Mouse (Mus musculus): Measurements from ENCODE around the gene Sorbs1.

Gene Sorbs1

DNA sequence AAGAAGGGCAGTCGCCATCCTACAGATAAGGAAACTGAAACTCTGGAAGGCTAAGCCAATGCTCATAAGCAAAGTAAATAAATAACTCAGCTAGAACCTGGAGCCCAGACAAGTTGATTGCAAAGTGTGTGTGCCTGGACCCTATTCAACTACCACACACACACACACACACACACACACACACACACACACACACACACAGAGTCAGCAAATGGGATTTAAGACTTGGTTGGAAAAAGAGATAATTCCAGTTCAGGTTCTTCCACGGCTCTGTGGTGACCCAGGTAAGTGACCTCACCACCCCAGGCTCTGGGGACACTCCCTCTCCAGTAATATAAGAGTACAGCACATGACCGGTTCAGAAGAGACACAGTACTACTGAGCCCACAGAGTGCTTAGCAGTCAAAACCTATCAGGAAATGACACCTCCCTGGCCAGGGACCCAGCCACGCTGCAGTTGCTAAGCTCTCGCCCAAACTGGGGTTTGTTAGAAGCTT is 36.1 kb downstream of the Sorbs1 start:
- no peak for DNase-seq (ENCODE audit: low spot score in 2 of 2)

DNA sequence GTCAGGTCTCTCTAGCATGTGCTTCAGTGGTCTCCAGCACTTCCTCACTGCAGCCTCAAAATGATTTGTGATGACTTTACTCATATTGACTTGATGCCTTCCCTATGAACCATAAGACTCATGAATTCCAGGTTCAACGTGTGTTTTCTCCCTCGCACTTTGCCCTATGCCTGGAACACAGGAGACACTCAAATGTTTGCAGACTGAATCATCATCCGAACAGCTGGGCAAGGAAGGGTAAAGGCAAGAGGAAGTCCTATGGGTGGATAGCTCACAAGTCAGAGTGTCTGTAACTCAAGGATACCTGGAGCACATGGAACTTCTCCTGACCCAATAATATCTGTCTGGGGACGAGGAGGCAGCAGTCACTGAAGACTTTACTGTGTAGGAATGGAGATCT is 37.1 kb downstream of the Sorbs1 start:
- no peak for DNase-seq (ENCODE audit: low spot score in 2 of 2)

DNA sequence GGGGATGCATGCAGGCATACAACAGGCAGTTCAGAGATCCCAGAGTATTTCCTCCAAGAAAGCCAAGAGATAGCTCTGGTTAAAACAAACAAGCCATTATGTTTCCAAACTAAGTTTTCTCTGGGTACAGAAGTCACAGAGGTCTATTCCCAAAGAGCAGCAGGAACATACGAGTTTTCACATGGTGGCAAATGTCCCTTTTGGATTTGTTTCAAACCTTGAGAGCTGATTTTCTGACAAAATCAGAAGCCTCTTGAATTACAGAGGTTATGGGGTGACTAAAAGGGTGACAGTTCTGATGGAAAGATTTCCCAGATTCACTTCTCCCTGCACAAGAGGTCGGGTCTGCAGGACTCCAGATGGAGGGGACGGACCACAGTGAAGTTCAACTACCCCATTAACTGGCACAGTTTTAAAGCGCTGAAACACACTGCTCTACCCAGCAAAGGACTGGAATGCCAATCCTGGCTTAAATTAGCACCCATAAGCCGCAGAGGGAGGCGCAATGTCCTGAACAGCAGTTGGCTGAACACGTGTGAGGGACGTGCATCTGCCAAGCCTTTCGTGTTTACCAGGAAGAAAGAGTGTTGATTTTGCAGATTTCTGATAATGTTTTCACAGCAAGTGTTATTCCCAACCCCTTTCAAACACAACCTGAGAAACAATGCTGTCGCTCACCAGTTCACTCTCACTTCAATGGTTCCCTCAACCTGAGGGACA is 41.9 kb downstream of the Sorbs1 start:
- no peak for DNase-seq (ENCODE audit: low spot score in 2 of 2)

- DNase-seq (ENCODE audit: low spot score in 2 of 2) = no peak
These were observed 43.8 kb downstream of the Sorbs1 start for GRCm38 (mm10) chr19:40469792-40470191.

- DNase-seq (ENCODE audit: low spot score in 2 of 2) = no peak
These were observed 45.3 kb downstream of the Sorbs1 start for GRCm38 (mm10) chr19:40468308-40468707.

DNA sequence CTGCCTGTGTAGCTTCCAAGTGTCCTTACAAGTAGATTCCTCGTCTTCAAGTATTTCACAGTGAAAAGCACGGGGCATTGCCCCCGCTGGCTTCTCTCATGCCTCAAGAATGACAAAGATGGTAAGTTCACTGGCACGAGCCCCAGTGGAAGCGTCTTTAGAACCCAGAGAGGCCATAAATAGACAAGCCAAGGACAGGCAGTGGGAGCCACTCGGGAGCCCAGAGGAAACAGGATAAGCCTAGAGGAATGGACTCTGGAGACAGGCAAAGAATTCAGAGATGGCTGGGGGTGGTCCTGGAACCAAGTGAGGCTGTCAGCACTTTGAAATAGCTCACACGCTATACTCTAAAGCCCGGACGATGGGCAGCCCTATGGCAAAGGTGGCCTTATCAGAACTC is 45.8 kb downstream of the Sorbs1 start:
- no peak for DNase-seq (ENCODE audit: low spot score in 2 of 2)

- no peak for DNase-seq (ENCODE audit: low spot score in 2 of 2)
These were observed 48.2 kb downstream of the Sorbs1 start for GRCm38 (mm10) chr19:40465339-40465738.

DNA sequence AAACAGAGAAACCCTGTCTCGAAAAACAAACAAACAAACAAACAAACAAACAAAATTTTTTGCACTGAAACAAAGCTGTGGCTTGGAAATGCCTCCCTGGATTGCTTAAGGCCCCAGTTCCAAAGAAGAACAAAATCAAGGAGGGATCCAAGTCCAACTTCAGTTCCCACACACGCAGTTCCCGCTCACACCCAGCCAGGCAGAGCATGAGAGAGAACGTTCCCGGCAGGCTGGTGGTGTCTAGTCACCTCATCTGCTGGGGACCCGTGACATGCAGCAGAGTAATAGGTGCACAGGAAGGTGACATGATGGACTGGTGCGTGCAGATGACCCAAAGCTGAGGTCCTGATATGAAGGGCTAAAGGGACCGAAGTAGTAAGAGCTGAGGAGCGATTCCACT is 49.2 kb downstream of the Sorbs1 start:
- no peak for DNase-seq (ENCODE audit: low spot score in 2 of 2)

DNA sequence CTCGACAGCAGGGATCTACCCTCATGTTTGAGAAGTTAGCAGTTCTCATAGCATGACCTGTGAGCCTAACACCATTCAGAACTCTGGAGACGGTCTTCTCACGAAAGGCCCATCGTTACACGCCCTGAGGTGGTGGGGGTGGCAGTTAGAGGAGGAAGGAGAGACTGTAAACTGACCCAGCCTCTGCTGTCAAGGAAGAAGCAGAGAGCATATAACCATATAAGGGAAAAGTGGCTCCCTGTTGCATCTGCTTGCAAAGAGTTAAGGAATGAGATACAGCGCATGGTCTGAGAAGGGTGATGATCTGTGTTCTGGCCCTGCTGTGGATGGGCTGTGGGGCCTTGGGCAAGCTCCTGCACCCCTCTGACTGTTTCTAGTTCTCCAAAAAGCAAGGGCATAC is 50.7 kb downstream of the Sorbs1 start:
- no peak for DNase-seq (ENCODE audit: low spot score in 2 of 2)

DNA sequence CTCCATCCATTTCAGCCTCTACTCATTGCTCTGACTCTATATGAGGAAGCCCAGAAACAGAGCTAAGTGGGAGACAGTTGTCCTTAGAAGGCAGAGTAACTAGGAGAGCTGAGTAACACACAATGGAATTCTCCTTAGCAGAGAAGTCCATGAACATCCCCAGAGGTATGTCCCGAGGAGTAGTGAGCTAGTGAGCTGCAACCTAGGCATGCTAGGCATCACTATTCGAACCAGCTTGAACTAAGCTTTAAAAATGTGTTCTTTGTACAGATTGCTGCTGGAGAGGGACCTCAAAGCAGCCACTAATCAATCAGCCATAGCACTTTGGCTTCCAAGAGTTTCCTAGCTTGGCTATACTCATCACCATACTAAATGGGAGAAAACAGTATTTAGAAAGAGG is 51.1 kb downstream of the Sorbs1 start:
- no peak for DNase-seq (ENCODE audit: low spot score in 2 of 2)

- DNase-seq (ENCODE audit: low spot score in 2 of 2) = no peak
These were observed 51.9 kb downstream of the Sorbs1 start for GRCm38 (mm10) chr19:40461662-40462061.

DNA sequence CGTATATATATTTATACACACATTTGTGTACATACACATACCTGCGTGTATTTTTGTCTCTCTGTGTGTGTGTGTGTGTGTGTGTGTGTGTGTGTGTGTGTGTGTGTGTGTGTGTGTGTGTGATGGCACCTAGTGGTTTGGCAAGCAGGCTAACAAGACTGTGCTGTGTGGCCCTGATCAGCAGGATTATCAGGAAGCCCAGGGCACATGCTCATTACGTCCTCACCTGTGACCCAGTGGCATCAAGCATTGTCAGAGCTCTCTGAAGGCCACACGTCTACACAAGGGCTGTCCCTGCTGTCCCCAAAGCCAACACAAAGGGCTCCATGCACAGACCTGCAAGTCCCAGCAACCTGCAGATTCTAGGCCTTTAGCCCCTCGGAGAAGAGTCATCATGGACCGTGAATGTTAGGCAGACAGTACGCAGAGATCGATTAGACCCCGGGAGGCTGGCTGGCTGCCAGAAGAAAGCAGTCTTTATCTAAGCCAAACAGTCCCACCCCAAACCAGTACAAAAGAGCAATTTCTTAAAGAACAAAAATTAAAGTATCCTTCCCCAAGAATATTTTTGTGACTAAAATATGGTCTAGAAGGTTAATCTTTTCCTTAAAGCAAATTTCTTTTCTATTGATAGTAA is 52.6 kb downstream of the Sorbs1 start:
- DNase-seq (ENCODE audit: low spot score in 2 of 2) = peak in 1 of 2 experiments; percentile 15

DNA sequence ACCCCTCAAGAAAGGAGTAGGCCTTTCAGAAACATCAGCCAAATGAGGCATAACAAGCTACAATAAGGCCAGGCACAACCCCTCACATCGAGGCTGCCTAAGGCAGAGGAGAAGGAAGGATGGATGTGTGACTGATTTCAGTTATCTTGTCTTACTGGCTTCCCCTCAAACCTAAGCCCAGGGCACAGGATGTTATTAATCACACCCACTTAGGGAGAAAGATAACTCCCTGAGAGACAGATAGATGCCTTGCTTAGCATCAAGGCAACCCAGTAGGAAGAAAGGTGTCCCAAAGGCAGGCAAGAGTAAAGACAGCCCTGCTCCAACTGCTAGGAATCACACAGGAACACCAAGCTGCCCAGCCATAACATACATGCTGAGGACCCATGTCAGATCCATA is 54.2 kb downstream of the Sorbs1 start:
- no peak for DNase-seq (ENCODE audit: low spot score in 2 of 2)

DNA sequence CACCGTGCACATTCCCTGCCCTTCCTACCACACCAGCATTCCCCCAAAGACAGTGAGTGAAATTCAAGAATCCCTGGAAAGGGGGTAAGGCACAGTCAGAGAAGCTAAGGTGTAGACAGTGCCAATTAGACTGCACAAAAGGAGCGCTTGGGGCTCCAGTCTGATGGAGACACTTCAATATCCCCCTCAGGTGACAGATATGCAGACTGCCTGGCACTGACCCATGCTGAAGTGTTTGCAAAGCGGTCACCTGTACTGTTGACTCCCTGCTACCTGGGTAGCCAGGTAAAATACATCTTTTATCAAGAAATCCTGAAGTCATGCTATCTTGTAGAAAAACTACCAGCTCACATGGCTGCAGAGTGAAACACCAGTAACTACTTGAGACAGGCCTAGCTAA is 54.8 kb downstream of the Sorbs1 start:
- no peak for DNase-seq (ENCODE audit: low spot score in 2 of 2)

DNA sequence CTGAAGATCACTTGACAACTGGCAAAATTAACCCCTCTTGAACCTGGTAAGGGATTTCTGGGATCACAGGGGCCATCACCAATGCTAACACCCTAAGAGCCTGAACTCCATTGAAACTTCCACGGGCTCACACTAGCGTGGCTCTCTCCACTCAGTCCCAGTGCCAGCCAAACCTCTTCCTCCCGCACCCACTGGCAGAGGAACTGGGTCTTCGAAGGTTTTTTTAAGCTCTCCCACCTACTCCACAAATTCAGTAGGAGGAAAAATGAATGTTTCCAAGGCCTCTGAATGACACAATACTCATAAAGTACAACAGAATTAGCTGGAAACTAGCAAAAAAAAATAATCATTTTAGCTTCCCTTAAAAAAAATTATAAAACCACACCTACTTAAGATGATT is 58.3 kb downstream of the Sorbs1 start:
- DNase-seq (ENCODE audit: low spot score in 2 of 2) = no peak

- no peak for DNase-seq (ENCODE audit: low spot score in 2 of 2)
These were observed 59.5 kb downstream of the Sorbs1 start for GRCm38 (mm10) chr19:40454096-40454495.

- no peak for DNase-seq (ENCODE audit: low spot score in 2 of 2)
These were observed 61.4 kb downstream of the Sorbs1 start for GRCm38 (mm10) chr19:40452201-40452600.

DNA sequence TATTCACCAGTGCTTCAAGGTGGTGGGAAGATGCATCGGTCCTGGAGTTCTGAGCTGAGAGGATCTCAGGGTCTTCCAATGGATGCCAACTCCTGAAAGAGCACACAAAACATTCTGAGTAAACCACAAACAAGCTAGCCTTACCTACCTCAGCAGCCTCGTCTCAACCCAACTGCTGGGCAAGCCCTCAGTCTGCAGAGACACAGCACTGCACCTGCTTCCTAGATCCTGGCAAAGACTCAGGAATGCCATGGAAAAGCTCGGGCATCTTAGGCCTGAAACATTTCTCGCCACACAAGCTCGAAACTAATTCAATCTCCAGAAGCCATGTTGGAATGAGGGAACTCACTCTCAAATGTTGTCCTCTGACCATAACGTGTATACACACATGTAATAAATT is 62.3 kb downstream of the Sorbs1 start:
- no peak for DNase-seq (ENCODE audit: low spot score in 2 of 2)

DNA sequence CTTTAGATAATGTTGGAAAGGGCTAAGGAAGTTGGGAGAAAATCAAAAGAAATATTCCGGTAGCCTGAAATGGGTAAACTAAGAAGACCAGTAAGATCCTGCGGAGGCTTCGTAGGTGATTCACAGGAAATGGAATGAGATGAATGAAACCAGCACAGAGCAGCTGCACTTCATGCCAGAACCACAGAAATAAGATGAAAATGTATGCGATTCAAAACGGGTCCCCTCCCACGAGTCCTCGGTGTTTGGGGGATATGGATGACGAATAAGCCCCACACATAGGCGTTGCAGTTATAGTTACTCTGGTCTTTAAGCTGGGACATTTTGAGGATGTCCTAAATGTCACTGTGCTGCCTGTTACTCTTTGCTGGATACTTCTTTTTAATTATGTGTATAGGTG is 67.1 kb downstream of the Sorbs1 start:
- no peak for DNase-seq (ENCODE audit: low spot score in 2 of 2)

- DNase-seq (ENCODE audit: low spot score in 2 of 2) = no peak
These were observed 71.2 kb downstream of the Sorbs1 start for GRCm38 (mm10) chr19:40442377-40442776.

GRCm38 (mm10) chr19:40440951-40441350 is 72.6 kb downstream of the Sorbs1 start:
- no peak for DNase-seq (ENCODE audit: low spot score in 2 of 2)

GRCm38 (mm10) chr19:40438907-40439306 is 74.7 kb downstream of the Sorbs1 start:
- no peak for DNase-seq (ENCODE audit: low spot score in 2 of 2)

DNA sequence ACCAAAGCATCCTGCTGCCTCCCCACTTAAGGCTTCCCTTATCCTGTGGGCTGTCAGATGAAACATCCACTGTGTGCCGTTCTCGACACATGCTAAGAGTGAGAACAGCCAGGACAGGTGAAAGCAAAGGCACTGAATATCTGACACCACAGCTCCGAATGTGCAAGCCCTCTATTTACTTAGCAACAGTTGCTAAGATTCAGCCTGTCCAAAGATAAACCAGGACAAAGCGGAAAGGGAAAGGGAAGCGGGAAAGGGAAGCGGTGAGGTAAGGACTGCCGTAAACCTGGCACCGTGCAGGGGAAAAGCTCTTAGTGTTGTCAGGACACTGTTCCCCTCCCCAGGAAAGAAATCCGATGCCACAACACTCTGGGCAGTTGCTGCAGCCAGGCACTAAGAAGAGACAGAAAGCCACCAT is 75.9 kb downstream of the Sorbs1 start:
- no peak for DNase-seq (ENCODE audit: low spot score in 2 of 2)

Data from spleen, postnatal 36 days (tissue).